Mouse (Mus musculus) CH12.LX (cell line): ENCODE data around the gene Asphd1. TPM values are rescaled to one million over a fixed set of nuclear protein-coding genes. Genes with fewer than 3 reads are reported as not detected.

Source experiments
- DNase-seq: peaks from one replicate; pipeline ENCODE4 v3.0.0-alpha.2; 2013; ENCODE audit errors: extremely low read depth
- H3K27ac ChIP-seq: 2 replicates; pipeline ENCODE4 v1.5.1; 2012; ENCODE audit warnings: low read depth, mild to moderate bottlenecking, control low read depth, moderate library complexity; ENCODE audit not compliant: insufficient read depth
- H3K27me3 ChIP-seq: replicated peaks from 2 replicates; pipeline ENCODE3; 2012; ENCODE audit warnings: inconsistent platforms
- H3K36me3 ChIP-seq, 2 experiments: replicated peaks in 1 of 2; 2 replicates each; pipeline versions ENCODE3 to v1.6.1; 2012; ENCODE audit warnings: inconsistent platforms in 1 of 2, low read length in 1 of 2, mild to moderate bottlenecking in 1 of 2, mixed read lengths in 1 of 2, moderate library complexity in 1 of 2; ENCODE audit not compliant: control insufficient read depth in 1 of 2, insufficient read depth in 1 of 2
- H3K4me1 ChIP-seq, 2 experiments: 2 replicates each; pipeline ENCODE4 v1.6.1; 2012; ENCODE audit warnings: inconsistent platforms in 1 of 2, moderate library complexity in 1 of 2; ENCODE audit not compliant: insufficient read depth in 2 of 2, control insufficient read depth in 1 of 2
- H3K4me2 ChIP-seq: 2 replicates; pipeline ENCODE4 v1.6.1; 2012; ENCODE audit warnings: low read depth, mild to moderate bottlenecking, control low read depth; ENCODE audit not compliant: poor library complexity, insufficient read depth, severe bottlenecking
- H3K4me3 ChIP-seq, 3 experiments: fragments of 150-350 bp in 1 of 3; sonication (generic) in 1 of 3; replicated peaks in 1 of 3; 2 replicates each; pipeline versions ENCODE3 to v1.5.1; 2011 to 2012; ENCODE audit warnings: low read depth in 2 of 3, low read length in 2 of 3, mild to moderate bottlenecking in 2 of 3, moderate library complexity in 2 of 3, control low read depth in 1 of 3, improper control_type of control experiment in 1 of 3, inconsistent platforms in 1 of 3, mixed read lengths in 1 of 3; ENCODE audit not compliant: poor library complexity in 1 of 3
- H3K79me2 ChIP-seq: replicated peaks from 2 replicates; pipeline ENCODE4 v1.6.1; 2012; ENCODE audit warnings: mild to moderate bottlenecking, moderate library complexity; ENCODE audit not compliant: control insufficient read depth, poor library complexity, insufficient read depth, severe bottlenecking; ENCODE audit errors: extremely low read depth
- H3K9ac ChIP-seq: 2 replicates; pipeline ENCODE4 v1.6.1; 2012; ENCODE audit warnings: low read depth, mild to moderate bottlenecking, control low read depth, moderate library complexity; ENCODE audit not compliant: insufficient read depth
- H3K9me3 ChIP-seq: replicated peaks from 2 replicates; pipeline ENCODE3; 2012; ENCODE audit warnings: low read length, inconsistent platforms, mixed read lengths
- BHLHE40 ChIP-seq: IDR thresholded peaks from 2 replicates; pipeline ENCODE4 v1.6.1; 2011; ENCODE audit warnings: mild to moderate bottlenecking, low read depth, low read length, improper control_type of control experiment
- ETS1 ChIP-seq: conservative IDR thresholded peaks from 2 replicates; pipeline ENCODE4 v1.6.1; 2012; ENCODE audit warnings: low read depth, mild to moderate bottlenecking, inconsistent platforms, low read length, improper control_type of control experiment, moderate library complexity
- JUND ChIP-seq: conservative IDR thresholded peaks from 2 replicates; pipeline ENCODE4 v1.6.1; 2011; ENCODE audit warnings: low read depth, low read length, improper control_type of control experiment
- MAFK ChIP-seq: IDR thresholded peaks from 2 replicates; pipeline ENCODE4 v1.6.1; 2011; ENCODE audit warnings: low read length, improper control_type of control experiment; ENCODE audit not compliant: insufficient replicate concordance
- MAX ChIP-seq: IDR thresholded peaks from 2 replicates; pipeline ENCODE4 v1.6.1; 2011; ENCODE audit warnings: low read length, improper control_type of control experiment
- MAZ ChIP-seq: IDR thresholded peaks from 2 replicates; pipeline ENCODE4 v1.6.1; 2012; ENCODE audit warnings: low read depth, mild to moderate bottlenecking, inconsistent platforms, low read length, improper control_type of control experiment, moderate library complexity
- MXI1 ChIP-seq: IDR thresholded peaks from 2 replicates; pipeline ENCODE4 v1.6.1; 2011; ENCODE audit warnings: mild to moderate bottlenecking, low read depth, low read length, improper control_type of control experiment
- MYC ChIP-seq: IDR thresholded peaks from 2 replicates; pipeline ENCODE4 v1.6.1; 2011; ENCODE audit warnings: low read depth, mild to moderate bottlenecking, improper control_type of control experiment, low read length
- NRF1 ChIP-seq: IDR thresholded peaks from 2 replicates; pipeline ENCODE4 v1.6.1; 2014; ENCODE audit warnings: low read depth, mild to moderate bottlenecking, inconsistent platforms, low read length, improper control_type of control experiment, moderate library complexity
- POLR2A ChIP-seq: IDR thresholded peaks from 2 replicates; pipeline ENCODE4 v1.6.1; 2011; ENCODE audit warnings: low read depth, mild to moderate bottlenecking, improper control_type of control experiment, low read length
- POLR2AphosphoS2 ChIP-seq: IDR thresholded peaks from 2 replicates; pipeline ENCODE4 v1.6.1; 2011; ENCODE audit warnings: low read depth, low read length, improper control_type of control experiment
- RCOR1 ChIP-seq: conservative IDR thresholded peaks from 2 replicates; pipeline ENCODE4 v1.6.1; 2012; ENCODE audit warnings: low read depth, mild to moderate bottlenecking, inconsistent platforms, low read length, improper control_type of control experiment
- SIN3A ChIP-seq: IDR thresholded peaks from 2 replicates; pipeline ENCODE4 v1.6.1; 2012; ENCODE audit warnings: low read length, improper control_type of control experiment, inconsistent platforms
- TBP ChIP-seq: conservative IDR thresholded peaks from 2 replicates; pipeline ENCODE4 v1.6.1; 2011; ENCODE audit warnings: low read depth, low read length, improper control_type of control experiment
- TCF12 ChIP-seq: IDR thresholded peaks from 2 replicates; pipeline ENCODE4 v1.6.1; 2014; ENCODE audit warnings: low read depth, mild to moderate bottlenecking, inconsistent platforms, low read length, improper control_type of control experiment
- USF1 ChIP-seq: IDR thresholded peaks from 2 replicates; pipeline ENCODE4 v1.6.1; 2014; ENCODE audit warnings: low read depth, mild to moderate bottlenecking, inconsistent platforms, low read length, improper control_type of control experiment
- USF2 ChIP-seq: conservative IDR thresholded peaks from 2 replicates; pipeline ENCODE4 v1.6.1; 2011; ENCODE audit warnings: low read depth, low read length, improper control_type of control experiment
- ZMIZ1 ChIP-seq: IDR thresholded peaks from 2 replicates; pipeline ENCODE4 v1.6.1; 2012; ENCODE audit warnings: low read depth, mild to moderate bottlenecking, inconsistent platforms, low read length, improper control_type of control experiment
- dilution Hi-C: fragments of 300-500 bp; cut with MboI; formaldehyde crosslinking; loops from 2 replicates; pipeline ENCODE4 v1.14.3; 2020; ENCODE audit warnings: low sequenced_read_pairs; ENCODE audit not compliant: extremely low pct_unique_long_range_greater_than_20kb, extremely low pct_ligation_motif_present
- in situ Hi-C: fragments of 300-500 bp; cut with MboI; formaldehyde crosslinking; loops from 3 replicates; pipeline ENCODE4 v1.14.3; 2019; ENCODE audit warnings: low sequenced_read_pairs, low pct_ligation_motif_present, low pct_unique_long_range_greater_than_20kb, mixed read lengths
- polyA plus RNA-seq: library from polyadenylated mRNA; unstranded; fragments of >175 nt; gene quantifications from 2 replicates; pipeline ENCODE4 v1.2.1, GENCODE M21; 2012; ENCODE audit warnings: low read depth; ENCODE audit not compliant: insufficient read length
- total RNA-seq, 2 experiments: library from RNA; depleted of rRNA; stranded (reverse); fragments of 300-350 nt in 1 of 2; fragments of >200 nt in 1 of 2; gene quantifications; 2 replicates each; pipeline ENCODE4 v1.2.3; 2012 to 2014

Asphd1 gene
- total and polyA plus RNA-seq, 3 experiments = 0.08 to 1.8 TPM; not detected in 1

DNA sequence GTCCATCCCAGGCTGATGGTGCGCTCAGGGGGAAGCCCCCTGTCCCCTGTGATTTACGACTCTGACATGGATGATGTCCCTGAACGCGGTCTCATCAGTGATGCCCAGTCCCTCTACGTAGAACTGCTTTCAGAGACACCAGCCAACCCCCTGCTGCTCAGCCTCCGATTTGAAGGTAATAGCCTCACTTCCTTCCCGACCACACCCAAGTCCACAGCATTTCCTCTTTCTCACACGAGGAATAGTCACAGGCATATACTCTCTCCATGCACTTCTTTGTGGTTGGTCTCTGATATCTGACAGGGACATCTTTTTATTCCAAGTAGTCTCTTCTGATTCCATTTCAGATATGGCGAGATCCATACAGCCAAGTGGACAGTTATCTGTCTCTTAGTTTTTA lies 10.4 kb upstream of the Asphd1 start:
- dilution Hi-C loops = no loop called here
- peaks cover 48 to 88% of the 10 kb centered on the region in 2 experiments for H3K36me3 ChIP-seq
- TF ChIP-seq TBP = no peak
- TF ChIP-seq JUND = no peak
- no peak for TF ChIP-seq USF1
- TF ChIP-seq TCF12 = no peak
- no peak for DNase-seq
- no peak overlapping the region for H3K9ac ChIP-seq
- no peaks in the 10 kb centered on the region for H3K79me2 ChIP-seq
- no peaks in the 10 kb centered on the region for H3K27me3 ChIP-seq
- no peak overlapping the region for H3K4me3 ChIP-seq
- in situ Hi-C loops = loop anchor here (5.0 to 10.0 kb wide), 2 partner anchors 58 to 255 kb away; partner anchors contain the start of genes Coro1a, Pagr1a and Pagr1b
- no peak overlapping the region for H3K4me2 ChIP-seq
- peaks cover 17 to 67% of the 10 kb centered on the region in 2 experiments for H3K4me1 ChIP-seq
- no peak overlapping the region for H3K27ac ChIP-seq
- no peaks in the 10 kb centered on the region for H3K9me3 ChIP-seq

DNA sequence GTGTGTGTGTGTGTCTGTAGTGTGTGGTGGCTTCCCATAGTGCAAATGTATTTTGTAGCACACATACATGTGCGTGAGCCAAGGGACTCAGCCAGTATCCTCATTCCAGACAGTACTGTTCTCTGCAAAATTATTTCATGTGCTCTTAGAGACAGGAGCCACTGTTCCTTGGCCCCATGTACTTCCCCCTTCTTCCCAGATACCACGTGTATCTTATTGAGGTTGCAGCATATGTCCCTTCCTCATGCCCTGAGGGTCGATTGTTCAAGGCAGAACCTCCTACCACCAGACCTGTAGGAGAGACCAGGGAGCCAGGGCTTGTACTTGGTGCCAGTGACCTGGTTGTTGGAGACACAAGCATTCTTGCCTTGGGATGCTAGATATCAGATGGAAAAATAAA lies 5.7 kb upstream of the Asphd1 start:
- in situ Hi-C loops (no loop called here), dilution Hi-C loops (no loop called here)
- DNase-seq = no peak
- Histone ChIP-seq H3K79me2 (no peaks in the 10 kb centered on the region), H3K36me3 (peaks cover 33 to 86% of the 10 kb centered on the region in 2 experiments), H3K4me1 (peaks cover 14 to 75% of the 10 kb centered on the region in 2 experiments), H3K4me3 (no peak overlapping the region), H3K9me3 (no peaks in the 10 kb centered on the region), H3K27me3 (no peaks in the 10 kb centered on the region), H3K9ac (no peak overlapping the region), H3K27ac (no peak overlapping the region), H3K4me2 (no peak overlapping the region)
- TF ChIP-seq TBP (no peak), ETS1 (no peak), USF2 (no peak), MAZ (no peak), POLR2A (no peak), NRF1 (no peak), RCOR1 (no peak), POLR2AphosphoS2 (no peak), MAFK (no peak)

GRCm38 (mm10) chr7:126952646-126953045 lies 3.3 kb upstream of the Asphd1 start:
- TF ChIP-seq POLR2A (peak; percentile 45; the same call in 1 of the 2 replicates), MXI1 (peak; percentile 83), USF1 (0 out of 2 replicates have a peak, but pooled peaks have one; percentile 12), MYC (peak; percentile 67; the same call in 1 of the 2 replicates), SIN3A (no peak), MAX (peak; percentile 72; the same call in 1 of the 2 replicates), BHLHE40 (peak; percentile 92), ZMIZ1 (no peak)
- 0 out of 2 replicates have a peak overlapping the region, but pooled peaks have one; percentile 9 for H3K4me2 ChIP-seq
- H3K4me1 ChIP-seq = peaks cover 10 to 55% of the 10 kb centered on the region in 2 experiments
- peak; percentile 81 for DNase-seq
- no peaks in the 10 kb centered on the region for H3K27me3 ChIP-seq
- dilution Hi-C loops (no loop called here), in situ Hi-C loops (no loop called here)
- H3K4me3 ChIP-seq = no peak overlapping the region
- H3K9me3 ChIP-seq = peaks cover 6% of the 10 kb centered on the region
- no peak overlapping the region; the same call in 1 of the 2 replicates for H3K27ac ChIP-seq
- H3K9ac ChIP-seq = no peak overlapping the region
- peaks cover 19 to 86% of the 10 kb centered on the region in 2 experiments for H3K36me3 ChIP-seq
- no peaks in the 10 kb centered on the region for H3K79me2 ChIP-seq
